Mouse (Mus musculus) olfactory bulb, adult 2 months (tissue): ENCODE data around the gene Wrnip1. TPM values are rescaled to one million over a fixed set of nuclear protein-coding genes. Genes with fewer than 3 reads are reported as not detected.

Source experiments
- H3K27ac ChIP-seq: fragments of 200-500 bp; 2 replicates; pipeline ENCODE4 v1.5.1; 2012; ENCODE audit warnings: low read depth, low read length; ENCODE audit not compliant: insufficient read depth
- H3K4me1 ChIP-seq: fragments of 200-500 bp; 2 replicates; pipeline ENCODE4 v1.6.1; 2012; ENCODE audit warnings: low read length; ENCODE audit not compliant: control insufficient read depth, insufficient read depth
- H3K4me3 ChIP-seq: fragments of 200-500 bp; 2 replicates; pipeline ENCODE4 v1.5.1; 2012; ENCODE audit warnings: mild to moderate bottlenecking, low read depth, low read length, moderate library complexity; ENCODE audit not compliant: insufficient read depth
- CTCF ChIP-seq: fragments of 200-500 bp; IDR thresholded peaks from 2 replicates; pipeline ENCODE4 v1.5.1; 2012; ENCODE audit warnings: low read depth, mild to moderate bottlenecking, low read length, moderate library complexity; ENCODE audit not compliant: insufficient read depth
- POLR2A ChIP-seq: fragments of 200-500 bp; IDR thresholded peaks from 2 replicates; pipeline ENCODE4 v1.6.1; 2012; ENCODE audit warnings: mild to moderate bottlenecking, low read depth, low read length, moderate library complexity; ENCODE audit not compliant: insufficient read depth
- WGBS: fragments of 180-500 bp; shearing (Covaris S2); methylation state at CpG from one replicate; pipeline ENCODE4 v1.1.7; 2018; 5-methylcytosine and 5-hydroxymethylcytosine counted together
- polyA plus RNA-seq: library from polyadenylated mRNA; stranded (reverse); fragments of >200 nt; gene quantifications from 2 replicates; pipeline ENCODE4 v1.2.4, GENCODE M21; 2012; ENCODE audit warnings: low replicate concordance; ENCODE audit not compliant: missing spikeins, insufficient read depth, insufficient read length

Gene Wrnip1
- polyA plus RNA-seq, 1 experiment: not detected

DNA sequence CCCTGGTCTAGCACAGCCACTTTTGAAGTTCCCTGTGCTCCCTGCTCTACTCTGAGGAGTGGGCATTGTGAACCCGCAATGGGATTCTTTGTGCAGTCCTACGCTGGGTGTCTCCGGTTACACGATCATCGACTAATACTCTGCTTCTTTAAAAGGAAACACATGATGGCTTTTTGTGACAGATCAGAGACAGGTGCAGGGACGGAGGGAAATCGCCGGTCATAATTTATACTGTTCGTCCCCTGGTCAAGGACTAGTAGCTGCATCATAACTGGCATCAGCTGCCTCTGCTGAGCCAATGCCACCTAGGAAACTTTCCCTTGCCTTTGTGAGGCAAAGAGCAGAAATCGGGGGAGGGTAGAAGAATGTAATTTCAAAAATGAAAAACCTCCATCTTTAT is 25.5 kb upstream of the Wrnip1 start:
- H3K4me1 ChIP-seq: no peaks in the 10 kb centered on the region
- H3K4me3 ChIP-seq: no peak overlapping the region
- WGBS: 83% methylated on average over 10 of the region's 10 CpGs
- no peak for TF ChIP-seq POLR2A
- TF ChIP-seq CTCF: no peak
- no peak overlapping the region for H3K27ac ChIP-seq

DNA sequence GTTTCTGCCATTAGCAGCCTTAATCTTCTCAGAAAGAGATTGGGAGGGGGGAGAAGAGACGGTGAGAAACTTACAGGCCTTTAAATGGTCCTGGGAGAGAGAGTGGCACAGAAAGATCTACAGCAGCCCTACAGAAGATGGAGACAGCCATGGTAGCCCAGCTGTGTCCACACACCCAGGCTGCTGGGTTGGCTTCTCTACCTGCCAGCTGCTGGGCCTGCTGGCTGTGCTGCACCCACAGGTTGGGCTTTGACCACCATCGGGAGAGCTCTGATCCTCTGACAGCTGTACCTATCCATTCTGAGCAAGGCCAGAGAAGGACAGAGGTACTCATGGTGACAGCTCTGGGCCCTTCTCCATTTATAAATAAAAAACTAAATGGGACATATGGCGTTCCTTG is 23.0 kb upstream of the Wrnip1 start:
- WGBS: 71% methylated on average over 3 of the region's 3 CpGs
- Histone ChIP-seq H3K4me1 (no peaks in the 10 kb centered on the region), H3K4me3 (no peak overlapping the region), H3K27ac (no peak overlapping the region)
- TF ChIP-seq POLR2A: no peak
- TF ChIP-seq CTCF: no peak

DNA sequence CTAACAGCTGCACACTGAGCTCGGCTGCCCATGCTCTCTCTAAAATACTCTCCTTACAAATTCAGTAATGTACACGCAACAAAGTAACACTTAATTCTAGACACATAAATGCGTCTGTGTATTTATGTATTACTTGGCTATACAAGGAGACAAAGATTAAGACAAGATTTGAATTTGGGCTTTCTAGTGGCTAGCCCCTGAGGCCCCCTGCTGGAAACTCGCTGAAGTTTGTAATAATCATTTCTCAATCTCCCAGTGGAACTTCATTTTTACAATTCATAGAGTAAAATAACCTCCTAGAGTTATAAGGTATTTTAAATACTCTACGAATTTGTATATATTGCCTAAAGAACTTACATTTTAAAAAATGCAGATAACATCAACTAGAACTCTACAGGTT is 18.8 kb upstream of the Wrnip1 start:
- no peak for TF ChIP-seq CTCF
- no peak for TF ChIP-seq POLR2A
- Histone ChIP-seq H3K27ac (no peak overlapping the region), H3K4me3 (no peak overlapping the region), H3K4me1 (no peaks in the 10 kb centered on the region)
- 55% methylated on average over 5 of the region's 5 CpGs for WGBS

- no peak within 1 kb of the TSS for H3K27ac ChIP-seq
- no peaks in the 10 kb centered on the region for H3K4me1 ChIP-seq
- no peak for TF ChIP-seq POLR2A
- no peak for TF ChIP-seq CTCF
- WGBS: 85% methylated on average over 8 of the region's 8 CpGs
- no peak within 1 kb of the TSS for H3K4me3 ChIP-seq
Measured at GRCm38 (mm10) chr13:32783816-32784215, 18.0 kb upstream of the Wrnip1 start, which contains the start of gene Mylk4. Gene Mylk4 (minus strand): TSS chr13:32783954.

DNA sequence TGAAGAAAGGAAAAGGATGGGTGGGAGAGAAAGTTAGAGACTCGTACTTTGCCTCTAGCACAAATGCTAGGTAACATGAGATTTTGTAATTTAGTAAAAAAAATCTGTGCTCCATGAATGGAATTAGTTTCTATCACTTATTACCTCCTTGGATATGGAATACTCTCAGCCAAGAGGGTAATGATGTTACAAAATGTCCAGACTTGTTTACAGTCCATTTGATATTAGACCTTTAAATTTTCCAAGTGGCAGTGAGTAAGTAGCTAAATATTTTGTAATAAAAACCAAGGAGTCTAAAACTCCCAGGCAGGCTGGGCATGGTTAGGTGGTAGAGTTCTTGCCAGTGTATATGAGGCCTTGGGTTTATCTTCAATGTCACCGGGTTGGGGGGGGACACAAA is 14.3 kb upstream of the Wrnip1 start:
- 81% methylated on average over 2 of the region's 2 CpGs for WGBS
- no peak overlapping the region for H3K4me3 ChIP-seq
- no peak for TF ChIP-seq POLR2A
- no peak for TF ChIP-seq CTCF
- no peaks in the 10 kb centered on the region for H3K4me1 ChIP-seq
- no peak overlapping the region for H3K27ac ChIP-seq

DNA sequence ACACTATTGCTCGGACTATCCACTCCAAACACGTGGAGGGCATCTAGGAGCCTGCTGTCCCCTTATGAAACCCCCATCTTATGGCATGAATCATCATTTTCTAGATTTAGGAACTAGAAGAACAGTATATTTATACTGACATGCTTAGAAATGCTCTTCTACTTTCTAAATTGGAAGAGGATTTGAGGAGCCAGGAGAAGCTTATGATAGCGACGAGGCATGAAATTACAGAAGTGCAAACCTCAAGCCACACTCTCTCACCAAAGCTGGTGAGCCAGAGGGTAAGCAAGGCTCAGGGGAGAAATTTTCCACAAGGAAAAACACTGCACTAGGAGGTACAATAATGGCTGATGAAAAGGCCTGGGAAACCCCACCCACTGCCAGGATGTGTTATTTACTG is 12.1 kb upstream of the Wrnip1 start:
- Histone ChIP-seq H3K27ac (no peak overlapping the region), H3K4me3 (no peak overlapping the region), H3K4me1 (no peaks in the 10 kb centered on the region)
- no peak for TF ChIP-seq POLR2A
- no peak for TF ChIP-seq CTCF
- WGBS: 87% methylated on average over 4 of the region's 4 CpGs

DNA sequence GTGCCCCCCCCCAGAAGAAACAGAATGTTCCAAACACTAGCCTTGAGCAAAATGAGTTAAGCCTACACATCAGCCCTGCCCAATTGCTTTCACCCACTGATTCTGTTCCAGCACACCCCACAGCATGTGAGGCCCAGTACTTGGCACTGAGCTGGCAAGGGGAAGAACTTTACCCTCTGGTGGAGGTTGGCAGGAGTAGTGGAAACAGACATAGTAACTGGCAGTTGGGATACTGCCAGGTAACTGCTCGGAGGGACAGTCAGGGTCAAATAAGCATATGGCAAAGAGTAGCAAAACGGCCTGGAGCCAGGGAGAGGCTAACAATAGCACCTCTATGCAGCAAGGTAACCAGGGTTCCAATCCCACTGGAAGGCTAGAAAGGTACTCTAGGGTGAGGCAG is 7.2 kb upstream of the Wrnip1 start:
- H3K27ac ChIP-seq: no peak overlapping the region
- no peak for TF ChIP-seq POLR2A
- 43% methylated on average over 2 of the region's 2 CpGs for WGBS
- H3K4me3 ChIP-seq: no peak overlapping the region
- no peaks in the 10 kb centered on the region for H3K4me1 ChIP-seq

- Histone ChIP-seq H3K4me3 (no peak overlapping the region), H3K4me1 (no peaks in the 10 kb centered on the region), H3K27ac (no peak overlapping the region)
- TF ChIP-seq POLR2A (no peak), CTCF (no peak)
- 84% methylated on average over 5 of the region's 5 CpGs for WGBS
Measured at GRCm38 (mm10) chr13:32795166-32795565, 6.7 kb upstream of the Wrnip1 start.

GRCm38 (mm10) chr13:32797085-32797484 is 4.8 kb upstream of the Wrnip1 start:
- 61% methylated on average over 1 of the region's 1 CpGs for WGBS
- H3K4me1 ChIP-seq: no peaks in the 10 kb centered on the region
- no peak overlapping the region for H3K27ac ChIP-seq
- TF ChIP-seq CTCF: no peak
- no peak for TF ChIP-seq POLR2A
- H3K4me3 ChIP-seq: no peak overlapping the region

- Histone ChIP-seq H3K4me1 (no peaks in the 10 kb centered on the region), H3K27ac (no peak overlapping the region), H3K4me3 (no peak overlapping the region)
- WGBS: 72% methylated on average over 2 of the region's 2 CpGs
- TF ChIP-seq POLR2A: no peak
- TF ChIP-seq CTCF: no peak
Measured at GRCm38 (mm10) chr13:32799131-32799530, 2.7 kb upstream of the Wrnip1 start.

DNA sequence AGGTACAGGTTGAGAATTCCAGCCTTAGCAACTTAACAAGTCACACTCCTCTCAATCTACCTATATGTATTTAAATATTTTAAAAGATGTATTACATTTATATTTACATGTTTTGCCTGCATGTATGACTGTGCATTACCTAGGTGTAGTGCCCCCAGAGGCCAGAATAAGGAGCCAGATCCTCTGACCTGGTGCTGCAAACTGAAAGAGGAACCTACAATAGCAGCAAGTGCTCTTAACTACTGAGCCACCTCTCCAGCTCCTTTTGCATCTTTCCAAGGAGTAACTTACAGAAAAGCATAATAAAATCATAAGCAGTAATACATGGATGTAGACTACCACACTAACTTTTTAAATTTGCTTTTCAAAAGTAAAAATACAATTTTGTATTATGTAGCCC is 979 bp upstream of the Wrnip1 start:
- peaks cover 2% of the 10 kb centered on the region for H3K4me1 ChIP-seq
- H3K27ac ChIP-seq: no peak overlapping the region
- H3K4me3 ChIP-seq: no peak overlapping the region
- TF ChIP-seq CTCF (no peak), POLR2A (no peak)
